Mouse (Mus musculus) cerebellum, adult 2 months (tissue): ENCODE data around the gene Rrn3.

Experiments used
- CTCF ChIP-seq: fragments of 200-500 bp; IDR thresholded peaks from 2 replicates; pipeline ENCODE4 v1.5.1; 2011; ENCODE audit warnings: low read depth, mild to moderate bottlenecking, control low read depth, low read length, moderate library complexity, borderline replicate concordance; ENCODE audit not compliant: insufficient read depth
- POLR2A ChIP-seq: fragments of 200-500 bp; IDR thresholded peaks from 2 replicates; pipeline ENCODE4 v1.6.1; 2011; ENCODE audit warnings: low read length, control low read depth, borderline replicate concordance; ENCODE audit not compliant: insufficient read depth

DNA sequence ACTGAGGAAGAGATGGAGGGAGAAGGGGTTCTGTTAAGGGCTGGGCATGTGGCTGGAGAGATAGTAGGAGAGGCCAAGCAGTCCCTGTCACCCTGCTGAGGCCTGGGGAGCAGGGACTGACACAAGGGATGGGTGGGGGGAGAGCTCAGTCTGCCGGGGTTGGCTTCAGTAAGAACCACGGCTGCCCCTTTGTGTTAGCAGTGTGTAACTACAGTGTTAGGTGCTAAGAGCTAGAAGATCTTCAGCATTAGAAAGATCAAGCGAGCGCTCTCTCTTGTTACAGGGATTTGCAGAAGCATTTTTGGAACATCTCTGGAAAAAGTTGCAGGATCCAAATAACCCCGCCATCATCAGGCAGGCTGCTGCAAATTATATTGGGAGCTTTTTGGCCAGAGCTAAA lies 24.2 kb downstream of the Rrn3 start:
- TF ChIP-seq CTCF (peak; percentile 40; the same call in 1 of the 2 replicates), POLR2A (no peak)
